Mouse (Mus musculus) bone marrow, adult 2 months (tissue): ENCODE results near the gene E030018B13Rik. TPM values are rescaled to one million over a fixed set of nuclear protein-coding genes. Genes with fewer than 3 reads are reported as not detected.

ENCODE experiments used
- H3K27ac ChIP-seq: fragments of 200-500 bp; 2 replicates; pipeline ENCODE4 v1.5.1; 2012; ENCODE audit warnings: low read depth, mild to moderate bottlenecking, control low read depth, inconsistent platforms, low read length; ENCODE audit not compliant: control insufficient read depth, poor library complexity, insufficient read depth
- H3K4me1 ChIP-seq: fragments of 200-500 bp; 2 replicates; pipeline ENCODE4 v1.6.1; 2011; ENCODE audit warnings: low read length; ENCODE audit not compliant: control insufficient read depth, insufficient read depth
- H3K4me3 ChIP-seq: fragments of 200-500 bp; replicated peaks from 2 replicates; pipeline ENCODE3; 2011; ENCODE audit warnings: mild to moderate bottlenecking, low read depth, low read length, control low read depth; ENCODE audit not compliant: control insufficient read depth
- CTCF ChIP-seq: fragments of 200-500 bp; IDR thresholded peaks from 2 replicates; pipeline ENCODE4 v1.5.1; 2011; ENCODE audit warnings: low read length, control low read depth; ENCODE audit not compliant: control insufficient read depth, insufficient read depth
- POLR2A ChIP-seq: fragments of 200-500 bp; IDR thresholded peaks from 2 replicates; pipeline ENCODE4 v1.6.1; 2011; ENCODE audit warnings: low read depth, mild to moderate bottlenecking, control low read depth, low read length, borderline replicate concordance; ENCODE audit not compliant: control insufficient read depth
- WGBS: fragments of 180-500 bp; shearing (Covaris S2); methylation state at CpG from one replicate; pipeline ENCODE4 v1.1.7; 2018; 5-methylcytosine and 5-hydroxymethylcytosine counted together
- polyA plus RNA-seq: library from polyadenylated mRNA; stranded (reverse); fragments of >200 nt; gene quantifications from 2 replicates; pipeline ENCODE4 v1.2.4, GENCODE M21; 2011; ENCODE audit warnings: low replicate concordance; ENCODE audit not compliant: missing spikeins, insufficient read depth, insufficient read length

Gene E030018B13Rik
- polyA plus RNA-seq, 1 experiment = not detected

- H3K4me1 ChIP-seq = peaks cover 7% of the 10 kb centered on the region
- peak overlapping the region; percentile 12; the same call in 1 of the 2 replicates for H3K27ac ChIP-seq
- TF ChIP-seq CTCF (no peak), POLR2A (no peak)
- 69% methylated on average over 5 of the region's 5 CpGs for WGBS
- H3K4me3 ChIP-seq = no peak overlapping the region
Measured at GRCm38 (mm10) chr7:63940321-63940720, 23.7 kb downstream of the E030018B13Rik start.

DNA sequence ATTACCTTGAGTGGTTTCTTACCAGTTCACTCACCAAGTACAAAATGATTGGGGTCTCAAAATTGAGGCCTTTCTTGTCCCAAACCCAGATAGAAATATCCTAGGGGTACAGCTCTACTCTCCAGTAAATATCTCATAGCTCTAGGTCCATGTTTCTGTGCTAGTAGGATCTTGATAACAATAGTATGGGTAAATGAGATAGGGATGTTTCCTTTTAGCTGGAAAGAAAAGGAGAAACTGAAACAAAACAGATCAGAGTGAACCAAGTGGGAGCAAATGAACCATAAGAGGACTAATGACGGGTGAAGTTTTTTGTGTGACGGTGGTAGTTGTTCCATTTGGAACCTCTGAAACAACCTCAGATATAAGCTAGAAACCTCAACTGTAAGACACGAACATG is 24.4 kb downstream of the E030018B13Rik start:
- WGBS = 41% methylated on average over 3 of the region's 3 CpGs
- Histone ChIP-seq H3K27ac (no peak overlapping the region), H3K4me3 (no peak overlapping the region), H3K4me1 (peaks cover 7% of the 10 kb centered on the region)
- TF ChIP-seq POLR2A (no peak), CTCF (no peak)

DNA sequence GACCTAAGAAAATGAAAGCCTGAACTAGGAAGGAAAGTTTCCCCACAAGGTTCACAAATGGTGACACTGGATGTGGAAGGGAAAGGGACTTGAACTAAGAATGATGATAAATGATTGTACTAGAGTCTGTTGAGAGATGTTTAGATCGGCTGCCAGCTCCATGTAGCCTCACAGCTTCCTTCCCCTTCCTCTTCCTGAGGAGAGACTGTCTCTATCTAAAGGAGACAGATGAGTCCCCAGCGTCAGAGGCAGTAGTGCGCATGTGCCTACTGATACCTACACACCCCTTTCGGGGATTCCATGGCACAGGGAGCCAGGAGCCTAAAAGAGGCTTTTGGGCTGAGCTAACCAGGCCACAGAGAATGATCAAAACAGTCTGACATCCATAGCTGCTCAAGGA is 24.8 kb downstream of the E030018B13Rik start:
- WGBS = 19% methylated on average over 4 of the region's 4 CpGs
- H3K27ac ChIP-seq = no peak overlapping the region
- TF ChIP-seq CTCF = no peak
- no peak for TF ChIP-seq POLR2A
- H3K4me3 ChIP-seq = no peak overlapping the region
- H3K4me1 ChIP-seq = peaks cover 7% of the 10 kb centered on the region

DNA sequence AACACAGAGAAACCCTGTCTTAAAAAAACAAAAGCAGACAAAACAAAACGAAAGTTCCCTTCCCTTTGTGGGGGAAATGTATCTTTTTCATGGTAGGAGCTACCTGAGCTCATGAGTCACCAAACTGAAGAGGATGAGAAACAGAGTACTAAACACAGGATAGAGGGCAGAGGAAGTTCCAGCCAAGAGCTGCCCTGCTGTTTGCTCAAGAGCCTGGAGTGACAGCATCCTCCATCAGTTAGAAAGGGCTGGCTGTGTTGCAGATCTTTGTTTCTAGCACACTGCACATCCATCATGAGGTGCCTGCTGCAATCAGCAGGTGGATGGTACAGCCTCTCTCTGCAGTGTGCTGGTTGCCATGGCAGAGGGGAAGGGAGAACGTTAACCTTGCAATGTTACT is 27.3 kb downstream of the E030018B13Rik start:
- H3K27ac ChIP-seq = no peak overlapping the region
- WGBS = 48% methylated on average over 2 of the region's 2 CpGs
- no peak for TF ChIP-seq POLR2A
- no peak for TF ChIP-seq CTCF
- no peak overlapping the region for H3K4me3 ChIP-seq
- peaks cover 7% of the 10 kb centered on the region for H3K4me1 ChIP-seq

- Histone ChIP-seq H3K4me3 (no peak overlapping the region), H3K4me1 (peaks cover 3% of the 10 kb centered on the region), H3K27ac (no peak overlapping the region)
- TF ChIP-seq POLR2A = no peak
- TF ChIP-seq CTCF = no peak
- WGBS = 76% methylated on average over 11 of the region's 11 CpGs
Measured at GRCm38 (mm10) chr7:63947514-63948487, 31.1 kb downstream of the E030018B13Rik start.

- WGBS = 93% methylated on average over 3 of the region's 3 CpGs
- Histone ChIP-seq H3K4me1 (peaks cover 4% of the 10 kb centered on the region; the same call in 1 of the 2 replicates), H3K4me3 (no peak overlapping the region), H3K27ac (no peak overlapping the region)
- TF ChIP-seq POLR2A = no peak
- no peak for TF ChIP-seq CTCF
Measured at GRCm38 (mm10) chr7:63949176-63949575, 32.5 kb downstream of the E030018B13Rik start.

DNA sequence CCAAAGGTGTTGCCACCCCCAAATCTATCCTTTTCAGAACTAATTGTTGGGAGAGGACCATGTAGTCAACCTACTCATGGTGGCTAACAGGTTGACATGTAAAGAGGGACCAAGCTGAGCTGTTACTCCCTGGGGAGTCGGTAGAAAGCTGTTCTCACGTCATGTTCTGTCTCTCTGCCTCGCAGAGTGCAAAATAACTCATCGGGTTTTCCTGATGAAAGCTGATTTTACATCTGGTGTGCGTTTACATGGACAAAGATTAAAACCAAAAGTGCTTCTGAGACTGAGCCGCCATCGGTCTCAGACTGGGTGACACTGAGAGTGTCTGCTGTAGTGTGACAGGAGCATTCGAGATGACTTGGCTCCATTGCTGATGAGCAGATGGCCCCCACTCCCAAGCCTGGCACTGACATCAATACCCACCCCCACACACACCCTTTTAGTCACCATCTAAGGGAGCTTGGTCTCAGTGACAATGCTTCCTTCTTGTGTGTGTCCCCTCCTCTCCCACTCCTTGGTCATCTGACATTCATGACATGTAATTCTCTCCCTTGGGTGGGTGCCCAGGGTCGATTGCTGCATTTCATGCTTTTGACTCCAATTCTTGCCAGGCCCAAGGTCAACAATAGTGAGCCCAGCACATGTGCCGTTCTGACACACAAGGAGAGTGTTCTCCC is 34.4 kb downstream of the E030018B13Rik start:
- Histone ChIP-seq H3K4me3 (no peak overlapping the region), H3K27ac (no peak overlapping the region), H3K4me1 (peaks cover 7% of the 10 kb centered on the region; the same call in 1 of the 2 replicates)
- no peak for TF ChIP-seq POLR2A
- no peak for TF ChIP-seq CTCF
- 84% methylated on average over 10 of the region's 10 CpGs for WGBS

DNA sequence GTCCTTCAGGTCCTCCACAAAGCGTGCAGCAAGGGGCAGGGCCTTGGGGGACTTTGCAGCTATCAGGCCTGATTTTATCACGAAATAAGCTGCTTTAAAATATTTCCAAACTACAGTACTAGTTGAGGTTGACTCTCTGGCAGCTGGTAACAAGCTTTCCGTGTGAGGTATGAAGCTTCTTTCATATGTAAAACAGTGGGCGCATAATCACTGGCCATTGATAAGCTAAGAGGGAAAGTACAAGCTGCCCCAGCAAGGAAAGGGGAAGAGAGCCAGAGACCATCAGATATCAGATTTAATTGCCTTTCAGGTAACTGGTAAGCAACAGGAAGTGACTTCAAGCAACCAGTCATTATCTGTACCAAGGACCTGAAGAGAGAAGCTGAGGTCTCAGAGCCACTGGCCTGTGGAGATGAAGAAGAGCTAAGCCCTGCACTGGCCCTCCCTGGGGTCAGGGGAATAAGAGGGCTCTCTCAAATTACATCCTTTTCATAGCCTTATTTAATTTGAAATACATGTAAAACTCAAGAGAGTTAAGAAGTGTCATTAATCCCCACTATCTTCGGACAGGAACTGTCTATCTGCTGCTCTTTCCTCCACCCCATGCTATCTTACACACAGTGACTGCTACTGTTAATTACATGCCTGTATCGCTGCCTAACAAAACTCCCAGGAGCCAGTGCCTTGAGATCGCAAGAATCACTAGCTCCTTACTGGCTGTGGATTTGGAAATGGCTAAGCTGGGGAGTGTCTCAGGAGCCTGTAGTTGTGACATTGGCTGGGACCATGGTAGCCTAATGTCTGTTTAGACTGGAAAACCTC is 35.6 kb downstream of the E030018B13Rik start:
- WGBS = 63% methylated on average over 7 of the region's 7 CpGs
- TF ChIP-seq POLR2A (no peak), CTCF (no peak)
- H3K4me3 ChIP-seq = no peak overlapping the region
- H3K27ac ChIP-seq = peak overlapping the region; percentile 25; the same call in 1 of the 2 replicates
- peaks cover 7% of the 10 kb centered on the region; the same call in 1 of the 2 replicates for H3K4me1 ChIP-seq

DNA sequence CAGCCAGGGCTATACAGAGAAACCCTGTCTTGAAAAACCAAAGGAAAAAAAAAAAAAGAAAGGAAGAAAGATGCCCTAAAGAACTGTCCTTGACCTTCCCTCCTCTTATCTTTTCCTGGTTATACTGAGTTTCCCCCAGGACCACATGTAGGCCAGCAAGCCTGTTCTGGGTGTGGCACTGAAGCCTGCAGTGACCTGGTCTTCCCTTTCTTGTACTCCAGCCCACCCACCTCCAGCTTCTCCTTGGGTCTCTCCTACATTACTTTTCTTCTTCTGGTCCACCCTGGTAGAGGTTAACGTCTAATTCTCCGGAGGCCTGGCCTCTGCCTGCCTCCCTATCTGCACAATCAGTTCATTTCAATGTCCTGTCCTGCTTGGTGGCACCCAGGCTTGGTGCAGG is 38.8 kb downstream of the E030018B13Rik start:
- TF ChIP-seq CTCF (no peak), POLR2A (no peak)
- 77% methylated on average over 2 of the region's 2 CpGs for WGBS
- no peak overlapping the region for H3K27ac ChIP-seq
- H3K4me3 ChIP-seq = no peak overlapping the region
- H3K4me1 ChIP-seq = peaks cover 7% of the 10 kb centered on the region; the same call in 1 of the 2 replicates
